ENCODE assay signal across 10 mouse cellular contexts in the genomic region with DNA sequence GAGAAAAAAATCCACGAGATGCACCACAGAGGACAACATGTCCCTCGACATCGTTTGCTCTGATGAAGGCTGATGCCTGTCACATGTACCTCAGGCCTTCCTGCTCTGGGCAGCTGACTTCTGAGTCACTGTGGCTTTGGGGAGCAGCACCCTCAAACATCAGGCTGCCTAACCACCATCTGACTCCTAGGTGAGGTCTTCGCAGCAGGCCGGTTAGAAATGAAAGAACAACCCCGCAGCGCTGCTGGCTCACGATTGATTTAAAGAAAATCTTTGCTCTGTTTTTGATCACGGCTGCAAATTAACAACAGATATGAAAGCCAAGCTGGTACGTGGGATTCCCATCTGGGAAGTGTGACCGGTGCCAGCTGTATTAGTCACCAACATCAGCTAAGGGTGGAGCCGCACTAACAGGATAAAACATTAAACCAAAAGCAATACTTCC. TPM values are rescaled to one million over a fixed set of nuclear protein-coding genes. Genes with fewer than 3 reads are reported as not detected.
A peak's percentile ranks its signal among the peaks of the same experiment; 100 is the strongest.
DNase-seq lines count a peak whose midpoint lies in the region; ATAC-seq and TF ChIP-seq lines count a peak whose summit lies in the region.
"Had no signal": no experiment of that assay in that cellular context is flagged by ENCODE, and none has a peak within 500 bp of the region (broad histone marks: within the 10 kb centered on the region; RNA-seq: fewer than 3 reads in every experiment).

No protein-coding gene starts in this region.

- no peaks in the 10 kb centered on the region for H3K79me2 ChIP-seq in heart, adult 2 months (replicated peaks; ENCODE audit: control insufficient read depth, insufficient read depth, low read length)

- no peak overlapping the region for H3K9ac ChIP-seq in heart, adult 2 months (ENCODE audit: low read depth, low read length)
- no peak overlapping the region for H3K9ac ChIP-seq in heart, embryonic 11.5 days (ENCODE audit: low read depth, low read length)
- H3K9ac ChIP-seq in stomach, postnatal 0 days (ENCODE audit: low read length): no peak overlapping the region

- WGBS in heart, adult 2 months: 53% methylated on average over 12 of the region's 12 CpGs
- WGBS in heart, embryonic 11.5 days (ENCODE audit: insufficient replicate concordance): 82% methylated on average over 12 of the region's 12 CpGs
- WGBS in stomach, postnatal 0 days: 34% methylated on average over 12 of the region's 12 CpGs
- WGBS in hindbrain, embryonic 10.5 days: 90% methylated on average over 12 of the region's 12 CpGs

- H3K4me2 ChIP-seq in heart, embryonic 11.5 days: no peak overlapping the region
- peak overlapping the region; percentile 3 for H3K4me2 ChIP-seq in stomach, postnatal 0 days (replicated peaks; ENCODE audit: low read depth)

- peak overlapping the region; percentile 79 for H3K27ac ChIP-seq in heart, adult 2 months
- H3K27ac ChIP-seq in heart, embryonic 11.5 days (ENCODE audit: low read depth, low read length): no peak overlapping the region
- peak overlapping the region; percentile 76 for H3K27ac ChIP-seq in stomach, postnatal 0 days (replicated peaks)
- no peak overlapping the region for H3K27ac ChIP-seq in hindbrain, embryonic 10.5 days
- H3K27ac ChIP-seq: kidney, postnatal 0 days had no signal

- no peak for TF ChIP-seq POLR2A in heart, adult 2 months (IDR thresholded peaks at IDR 0.05; ENCODE audit: insufficient read depth, low read depth, low read length)

- H3K27me3 ChIP-seq in heart, adult 2 months (ENCODE audit: control insufficient read depth, insufficient read depth, low read length): no peaks in the 10 kb centered on the region
- H3K27me3 ChIP-seq in heart, embryonic 11.5 days (ENCODE audit: control insufficient read depth, insufficient read depth, low read length): no peaks in the 10 kb centered on the region
- H3K27me3 ChIP-seq in stomach, postnatal 0 days (ENCODE audit: control insufficient read depth, insufficient read depth, low read length): no peaks in the 10 kb centered on the region
- H3K27me3 ChIP-seq in hindbrain, embryonic 10.5 days (ENCODE audit: insufficient read depth, poor library complexity, severe bottlenecking): no peaks in the 10 kb centered on the region

- TF ChIP-seq EP300 in heart, adult 2 months (IDR thresholded peaks at IDR 0.05; ENCODE audit: insufficient read depth, low read depth, low read length): 0 out of 2 replicates have a peak, but pooled peaks have one; percentile 15
- TF ChIP-seq EP300 in stomach, postnatal 0 days (optimal IDR thresholded peaks at IDR 0.05): no peak

- DNase-seq in heart, adult 2 months: peak; percentile 54 to 68
- DNase-seq in adrenal gland, postnatal 36 days: peak; percentile 64 to 73
- peak; percentile 55 for DNase-seq in heart, adult 8-10 months (ENCODE audit: low spot score)
- peak; percentile 57 to 86 for DNase-seq in left cerebral cortex, postnatal 25 days (ENCODE audit: low spot score in 2 of 2)
- DNase-seq in stomach, postnatal 0 days (ENCODE audit: low spot score): peak; percentile 74
- DNase-seq in cerebellum, adult 18-20 months: no peak
- no peak for DNase-seq in hindbrain, embryonic 10.5 days (ENCODE audit: low spot score)

- intact Hi-C loops in heart, adult 2 months (cut with DNase I): no loop called here
- intact Hi-C loops in left cerebral cortex, postnatal 25 days (cut with DNase I): no loop called here

- no peak for TF ChIP-seq CTCF in heart, adult 2 months (IDR thresholded peaks at IDR 0.05)
- TF ChIP-seq CTCF in stomach, postnatal 0 days (IDR thresholded peaks at IDR 0.05; ENCODE audit: low read depth): no peak

- H3K4me1 ChIP-seq in heart, adult 2 months (ENCODE audit: control insufficient read depth, insufficient read depth, low read length): peaks cover 5% of the 10 kb centered on the region
- no peaks in the 10 kb centered on the region for H3K4me1 ChIP-seq in heart, embryonic 11.5 days (ENCODE audit: control insufficient read depth, insufficient read depth, low read length)
- peaks cover 6% of the 10 kb centered on the region; the same call in 1 of the 2 replicates for H3K4me1 ChIP-seq in stomach, postnatal 0 days (replicated peaks; ENCODE audit: control insufficient read depth, insufficient read depth)
- peaks cover 6% of the 10 kb centered on the region for H3K4me1 ChIP-seq in hindbrain, embryonic 10.5 days (replicated peaks)

- H3K4me3 ChIP-seq in heart, adult 2 months: 0 out of 2 replicates have a peak overlapping the region, but pooled peaks have one; percentile 5
- H3K4me3 ChIP-seq in heart, embryonic 11.5 days (ENCODE audit: low read depth, low read length): no peak overlapping the region
- no peak overlapping the region for H3K4me3 ChIP-seq in stomach, postnatal 0 days (ENCODE audit: low read depth, low read length)
- H3K4me3 ChIP-seq in hindbrain, embryonic 10.5 days: no peak overlapping the region

- ATAC-seq in heart, embryonic 11.5 days (replicated peaks; ENCODE audit: insufficient number of reproducible peaks, low FRiP score, low TSS enrichment): no peak
- peak; percentile 88 for ATAC-seq in stomach, postnatal 0 days (ENCODE audit: low FRiP score, low TSS enrichment)

- H3K36me3 ChIP-seq in heart, adult 2 months (ENCODE audit: control insufficient read depth, insufficient read depth, low read length): peaks cover 3% of the 10 kb centered on the region
- no peaks in the 10 kb centered on the region for H3K36me3 ChIP-seq in heart, embryonic 11.5 days (ENCODE audit: control insufficient read depth, insufficient read depth, low read length)
- H3K36me3 ChIP-seq in stomach, postnatal 0 days (ENCODE audit: control insufficient read depth, insufficient read depth, low read length): no peaks in the 10 kb centered on the region
- no peaks in the 10 kb centered on the region for H3K36me3 ChIP-seq in hindbrain, embryonic 10.5 days
- H3K36me3 ChIP-seq: G1E had no signal

- no peaks in the 10 kb centered on the region for H3K9me3 ChIP-seq in heart, embryonic 11.5 days (replicated peaks; ENCODE audit: control insufficient read depth, low read length)
- no peaks in the 10 kb centered on the region for H3K9me3 ChIP-seq in stomach, postnatal 0 days (ENCODE audit: control insufficient read depth, low read length)
- no peaks in the 10 kb centered on the region for H3K9me3 ChIP-seq in hindbrain, embryonic 10.5 days
- H3K9me3 ChIP-seq: G1E had no signal

RNA-seq across cellular contexts. Expression of a gene that starts 35.6 kb away (rescaled TPM):
- 10 to 100 TPM; 36.0 to 36.3 TPM for total RNA-seq in heart, adult 2 months (2021)
- polyA plus RNA-seq in heart, adult 2 months (2012; rRNA removed): 7.1 and 12.4 TPM in 2 replicates
- 5.5 and 8.3 TPM in 2 replicates for polyA plus RNA-seq in heart, embryonic 11.5 days (2014; fragmentation: Nextera tagmentation; extraction: Ambion mirVana)
- 10 to 100 TPM; 48.2 to 55.4 TPM for total RNA-seq in adrenal gland, postnatal 36 days (2021)
- 10 to 100 TPM; 31.8 to 40.0 (median 36.5) TPM for total RNA-seq in heart, adult 8-10 months (2022)
- 10 to 100 TPM in 1 of 2 experiments, 1 to 10 TPM in 1; 8.8 to 11.3 TPM for total RNA-seq in left cerebral cortex, postnatal 25 days (2021)
- 3.5 and 4.2 TPM in 2 replicates for polyA plus RNA-seq in stomach, postnatal 0 days (2015; fragmentation: Nextera tagmentation; extraction: Ambion mirVana)
- 5.4 and 5.5 TPM in 2 replicates for polyA plus RNA-seq in hindbrain, embryonic 10.5 days (2016; fragmentation: Nextera tagmentation; extraction: Ambion mirVana)

RNA-seq across cellular contexts. Expression of a gene that starts 42.9 kb away (rescaled TPM):
- 100 to 1,000 TPM; 115 to 120 TPM for total RNA-seq in heart, adult 2 months (2021)
- polyA plus RNA-seq in heart, adult 2 months (2012; rRNA removed): 89.4 and 117 TPM in 2 replicates
- polyA plus RNA-seq in heart, embryonic 11.5 days (2014; fragmentation: Nextera tagmentation; extraction: Ambion mirVana): 65.4 and 70.4 TPM in 2 replicates
- 100 to 1,000 TPM; 347 to 417 TPM for total RNA-seq in adrenal gland, postnatal 36 days (2021)
- 100 to 1,000 TPM; 111 to 155 (median 132) TPM for total RNA-seq in heart, adult 8-10 months (2022)
- 10 to 100 TPM; 10.8 to 12.3 TPM for total RNA-seq in left cerebral cortex, postnatal 25 days (2021)
- 50.7 and 57.8 TPM in 2 replicates for polyA plus RNA-seq in stomach, postnatal 0 days (2015; fragmentation: Nextera tagmentation; extraction: Ambion mirVana)
- 84.7 and 88.9 TPM in 2 replicates for polyA plus RNA-seq in hindbrain, embryonic 10.5 days (2016; fragmentation: Nextera tagmentation; extraction: Ambion mirVana)

Comparison
In these comparisons a context has a peak if more than half of its experiments do, and no peak if none do; other contexts are left out.
1. H3K27ac ChIP-seq: peak in heart, adult 2 months (single experiment) and stomach, postnatal 0 days (single experiment); none in heart, embryonic 11.5 days (single experiment) and hindbrain, embryonic 10.5 days (single experiment).
2. DNase-seq: peak in heart, adult 2 months (2 of 2), adrenal gland, postnatal 36 days (2 of 2), heart, adult 8-10 months (single experiment), left cerebral cortex, postnatal 25 days (2 of 2) and stomach, postnatal 0 days (single experiment); none in cerebellum, adult 18-20 months (0 of 2) and hindbrain, embryonic 10.5 days (single experiment).
3. RNA of a gene that starts 42.9 kb away (total RNA-seq): 347 to 417 TPM in adrenal gland, postnatal 36 days, 111 to 155 TPM in heart, adult 8-10 months and 115 to 120 TPM in heart, adult 2 months; 10.8 to 12.3 TPM in left cerebral cortex, postnatal 25 days; every median in the first group is over 4 times any median in the second.